Mouse (Mus musculus) T-helper 17 cell (primary cell): ENCODE measurements around the gene Pdhx.

ENCODE experiments used
- in situ Hi-C, 2 experiments: fragments of 300-600 bp; cut with MboI, MseI; formaldehyde crosslinking; loops; 1 replicate in 1 of 2; 2 replicates in 1 of 2; pipeline ENCODE4 v1.15.1; 2025; ENCODE audit warnings: high pct_unique_total_duplicates in 2 of 2

The Pdhx gene

DNA sequence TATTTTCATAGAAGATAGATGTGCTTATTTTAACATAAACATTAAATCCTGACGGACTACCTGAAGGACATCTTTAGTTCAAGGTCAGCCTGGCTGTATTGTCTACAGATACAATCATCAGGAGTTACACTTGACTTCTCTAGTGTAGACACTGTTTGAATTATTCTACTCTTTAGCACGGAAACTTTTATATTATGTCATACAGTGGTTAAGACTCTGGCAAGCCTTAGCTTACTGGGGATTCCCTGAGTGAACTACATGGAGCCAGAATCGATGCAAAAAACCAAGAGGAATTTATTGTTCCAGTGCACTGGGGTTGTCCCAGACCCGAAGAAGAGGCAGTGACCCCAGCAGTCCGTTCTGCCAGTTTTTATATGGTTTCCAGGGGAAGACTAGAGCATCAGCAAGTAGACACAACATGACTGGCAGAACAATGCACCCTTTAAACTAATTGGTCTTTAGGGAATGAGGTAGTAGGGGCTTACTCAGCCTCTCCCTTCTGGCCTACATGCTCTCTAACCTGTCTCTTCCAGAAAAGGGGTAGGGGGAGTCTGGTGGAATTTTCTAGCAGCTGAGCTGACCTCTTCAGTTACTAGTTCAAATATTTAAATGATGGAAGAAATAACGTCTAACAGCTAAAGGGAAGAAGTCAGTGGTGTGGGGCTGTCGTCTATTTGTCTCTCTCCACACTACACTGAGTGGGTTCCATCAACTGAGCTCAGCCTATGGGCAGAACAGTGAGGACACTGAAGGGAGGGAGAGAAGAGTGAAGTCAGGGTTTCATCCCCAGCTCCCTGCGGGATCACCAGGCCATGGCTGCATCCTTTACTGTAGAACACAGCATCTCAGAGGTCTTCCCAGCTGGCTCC lies 6.4 kb downstream of the Pdhx start:
- in situ Hi-C loops = no loop called here

DNA sequence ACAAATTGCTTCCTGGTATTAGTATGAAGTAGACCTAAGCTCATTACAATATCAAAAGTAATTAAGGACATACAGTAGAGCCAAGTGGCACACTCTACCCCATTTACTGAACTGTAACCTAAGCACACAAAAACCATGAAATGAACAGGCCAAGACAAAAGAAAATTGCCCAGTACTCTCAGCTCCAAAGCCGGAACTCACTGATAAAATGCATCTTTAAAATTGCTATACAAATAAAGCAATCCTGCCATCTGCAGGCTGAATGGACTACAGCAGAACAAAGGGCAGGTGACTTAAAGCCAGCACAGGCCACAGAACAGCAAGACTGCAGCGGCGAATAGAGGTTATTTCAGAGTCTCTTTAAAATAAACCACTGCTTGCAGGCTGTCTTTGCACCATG lies 10.4 kb downstream of the Pdhx start:
- in situ Hi-C loops = no loop called here

DNA sequence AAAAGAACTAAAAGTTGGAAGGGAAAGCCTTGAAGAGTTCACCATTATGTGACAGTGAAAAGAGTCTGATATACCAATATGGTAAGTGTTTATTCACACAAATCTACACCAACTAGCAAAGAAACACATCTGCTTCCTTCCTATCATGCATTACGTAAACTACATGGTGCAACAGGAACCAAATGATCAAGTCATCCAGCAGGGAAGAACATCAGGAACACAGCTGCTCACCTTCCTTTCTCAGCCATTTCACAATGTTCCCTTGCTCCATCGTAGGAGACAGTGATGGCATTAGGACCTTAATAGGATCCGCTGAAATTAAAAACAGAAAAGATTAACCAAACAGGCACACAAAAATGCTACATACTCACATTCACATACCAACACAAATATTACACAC lies 15.0 kb downstream of the Pdhx start:
- in situ Hi-C loops = no loop called here

DNA sequence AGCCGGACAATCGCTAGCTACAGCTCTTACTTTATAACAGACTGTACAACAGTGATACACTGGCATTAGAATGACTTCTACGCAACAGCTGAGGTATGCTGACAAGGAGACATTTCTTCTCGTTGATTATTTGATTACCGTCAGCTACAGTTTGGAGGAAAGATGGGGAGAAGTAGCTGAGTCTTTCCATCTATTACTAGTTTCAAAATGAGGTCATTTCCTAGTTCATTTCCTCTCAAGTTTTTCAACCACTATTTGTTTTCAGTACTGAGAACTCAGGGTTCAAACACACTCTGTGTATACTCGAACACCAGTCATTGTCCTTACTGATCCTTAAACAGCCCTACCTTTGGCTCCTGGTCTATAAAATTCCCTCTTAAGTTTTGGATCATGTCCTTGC lies 17.5 kb downstream of the Pdhx start:
- in situ Hi-C loops = no loop called here

DNA sequence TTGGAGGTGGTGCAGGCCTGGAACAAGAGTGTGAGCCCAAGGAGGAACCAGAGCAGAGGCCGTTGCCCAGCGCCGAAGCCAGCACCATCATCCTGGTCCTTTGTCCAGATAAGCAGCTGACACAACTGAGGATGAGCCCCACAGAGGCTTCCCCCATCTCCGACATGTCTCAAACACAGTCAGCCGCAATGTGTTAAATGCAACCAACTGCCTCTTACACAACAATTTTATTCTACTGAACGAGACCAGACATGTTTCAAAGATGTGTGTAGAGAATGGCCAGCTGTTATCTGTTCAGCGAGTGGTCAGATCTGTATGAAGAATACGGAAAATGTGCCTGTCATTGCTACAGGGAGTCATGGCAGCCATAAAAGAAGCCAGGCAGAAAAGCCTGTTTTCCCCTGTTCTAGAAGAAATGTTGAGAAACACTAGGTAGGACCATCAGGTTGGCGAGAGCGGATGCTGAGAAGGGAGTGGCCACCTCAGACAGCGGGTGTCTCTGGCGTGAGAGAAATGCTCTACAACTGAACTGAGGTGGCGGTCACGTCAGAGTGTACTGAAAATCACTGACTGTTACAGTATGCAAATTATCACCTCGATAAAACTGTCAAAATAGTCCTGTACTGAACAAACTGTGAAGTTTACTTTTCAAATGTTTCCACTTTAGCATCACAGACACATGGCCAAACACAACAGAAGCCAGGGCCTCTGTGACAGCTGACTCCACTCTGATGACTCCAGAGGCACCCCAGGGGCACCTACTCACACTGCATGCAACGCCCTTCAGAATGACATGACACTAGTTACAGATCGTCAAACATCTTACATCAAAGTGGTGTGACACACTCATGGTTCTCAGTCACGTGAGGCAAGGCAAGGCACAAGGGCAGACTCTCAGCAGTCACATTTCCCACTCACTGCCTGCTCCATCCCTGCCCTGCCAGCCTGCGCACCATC lies 21.1 kb downstream of the Pdhx start:
- in situ Hi-C loops = no loop called here

DNA sequence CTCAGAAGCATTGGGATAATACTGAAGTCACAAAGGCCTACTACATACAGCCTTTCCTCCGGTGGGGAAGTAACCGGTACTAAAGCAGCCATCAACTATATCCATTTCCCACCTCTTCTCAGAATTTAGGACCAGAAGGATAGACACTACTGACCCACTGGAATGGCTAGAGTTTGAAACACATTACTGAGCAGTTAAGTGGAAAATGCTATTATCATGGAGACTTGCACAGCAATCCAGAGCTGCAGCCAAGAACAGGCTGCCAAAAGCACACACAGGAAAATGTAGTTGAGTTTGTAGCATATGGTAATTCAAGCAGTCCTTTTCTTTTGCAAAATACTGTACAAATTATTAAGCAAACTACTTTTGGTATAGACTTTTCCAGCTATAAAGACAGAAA lies 28.0 kb downstream of the Pdhx start:
- in situ Hi-C loops = no loop called here

DNA sequence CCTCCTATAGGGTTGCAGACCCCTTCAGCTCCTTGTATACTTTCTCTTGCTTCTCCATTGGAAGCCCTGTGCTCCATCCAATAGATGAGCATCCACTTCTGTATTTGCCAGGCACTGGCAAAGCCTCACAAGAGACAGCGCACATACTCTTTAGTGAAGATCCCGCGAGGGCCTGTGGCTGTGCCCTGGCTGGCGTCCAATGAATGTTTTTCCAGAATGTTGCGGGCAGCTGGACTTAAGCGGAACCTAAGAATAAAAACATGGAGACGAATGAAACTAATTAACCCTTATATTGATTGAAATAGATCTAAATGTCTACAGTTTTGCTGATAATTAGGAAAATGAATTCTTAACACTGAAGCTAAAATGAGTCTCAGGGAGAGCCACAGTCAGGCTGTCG lies 32.4 kb downstream of the Pdhx start:
- in situ Hi-C loops = no loop called here

DNA sequence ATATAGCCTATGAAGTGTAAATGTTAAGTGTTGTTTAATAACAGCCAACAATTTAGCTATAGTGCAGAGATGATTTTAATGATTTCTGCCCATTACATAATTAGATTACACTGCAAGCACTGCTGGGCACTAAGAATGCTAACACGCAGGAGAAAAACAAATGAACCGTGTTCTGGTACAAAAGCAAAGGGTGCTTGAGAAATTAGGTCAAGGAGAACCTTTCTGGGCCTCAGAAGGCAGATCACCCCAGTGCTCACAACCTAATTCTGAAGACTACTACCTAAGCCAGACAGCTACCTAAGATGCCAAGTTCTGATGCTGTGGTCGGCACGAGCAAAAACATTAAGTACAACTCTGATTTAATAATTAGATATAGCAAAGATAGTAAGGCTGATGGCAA lies 35.5 kb downstream of the Pdhx start:
- in situ Hi-C loops = loop anchor here in 1 of 2 experiments (10.0 kb wide), 1 partner anchor 883 kb away; no protein-coding TSS in a partner anchor

DNA sequence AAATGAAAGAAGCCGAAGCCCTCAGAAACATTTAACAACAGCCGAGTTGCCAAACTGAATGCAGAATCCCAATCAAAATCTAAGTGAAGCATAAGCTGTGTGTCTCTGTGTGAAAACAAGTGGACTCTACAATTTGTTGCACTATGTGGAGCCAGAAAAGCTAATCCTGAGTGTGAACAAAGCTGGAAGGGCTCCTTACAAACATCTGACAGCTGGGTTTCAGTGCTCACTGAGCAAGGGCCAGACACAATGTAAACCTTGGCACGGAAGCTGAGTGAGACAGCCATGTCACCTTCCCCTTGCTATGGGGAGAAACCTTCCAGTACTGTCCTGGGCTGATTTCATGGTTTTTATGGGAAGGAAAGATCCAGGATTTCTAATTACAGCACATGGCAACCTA lies 50.6 kb downstream of the Pdhx start:
- in situ Hi-C loops = loop anchor here in 1 of 2 experiments (5.0 kb wide), 1 partner anchor 220 kb away; no protein-coding TSS in a partner anchor

DNA sequence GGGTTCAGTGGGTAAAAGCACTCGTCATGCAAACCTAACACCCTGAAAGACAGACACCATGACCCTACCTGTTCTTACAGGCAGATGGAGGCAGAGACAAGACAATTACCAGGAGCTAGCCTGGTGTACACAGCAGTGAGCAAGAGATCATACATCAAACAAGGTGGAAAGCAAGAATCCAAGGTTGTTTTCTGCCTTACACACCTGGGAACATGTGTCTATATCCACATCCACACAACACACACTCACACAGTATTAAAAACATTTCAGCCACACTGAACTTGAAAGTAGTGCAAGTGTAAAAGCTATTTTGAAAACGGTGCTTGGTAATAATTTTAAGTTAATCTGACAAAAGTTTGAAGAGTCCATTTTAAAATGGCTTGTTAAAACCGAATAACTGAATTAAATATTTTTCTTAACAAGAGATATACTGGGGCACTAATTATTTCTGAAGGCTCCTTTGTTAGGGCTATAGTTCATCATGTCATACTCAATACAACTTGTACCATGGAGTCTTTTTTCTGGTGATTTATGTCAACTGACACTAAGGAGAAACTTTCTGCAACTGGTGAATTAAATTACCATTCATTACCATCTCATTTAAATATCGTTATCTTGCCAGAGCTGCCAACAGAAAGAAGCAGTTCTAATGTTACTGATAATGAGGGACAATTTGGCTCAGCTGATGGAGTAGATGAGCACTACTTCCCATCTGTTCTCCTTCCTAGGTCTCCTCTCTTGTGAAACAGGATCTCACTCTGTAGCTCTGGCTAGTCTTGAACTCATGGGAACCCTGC lies 52.9 kb downstream of the Pdhx start:
- in situ Hi-C loops = loop anchor here in 1 of 2 experiments (5.0 kb wide), 1 partner anchor 218 kb away; no protein-coding TSS in a partner anchor

DNA sequence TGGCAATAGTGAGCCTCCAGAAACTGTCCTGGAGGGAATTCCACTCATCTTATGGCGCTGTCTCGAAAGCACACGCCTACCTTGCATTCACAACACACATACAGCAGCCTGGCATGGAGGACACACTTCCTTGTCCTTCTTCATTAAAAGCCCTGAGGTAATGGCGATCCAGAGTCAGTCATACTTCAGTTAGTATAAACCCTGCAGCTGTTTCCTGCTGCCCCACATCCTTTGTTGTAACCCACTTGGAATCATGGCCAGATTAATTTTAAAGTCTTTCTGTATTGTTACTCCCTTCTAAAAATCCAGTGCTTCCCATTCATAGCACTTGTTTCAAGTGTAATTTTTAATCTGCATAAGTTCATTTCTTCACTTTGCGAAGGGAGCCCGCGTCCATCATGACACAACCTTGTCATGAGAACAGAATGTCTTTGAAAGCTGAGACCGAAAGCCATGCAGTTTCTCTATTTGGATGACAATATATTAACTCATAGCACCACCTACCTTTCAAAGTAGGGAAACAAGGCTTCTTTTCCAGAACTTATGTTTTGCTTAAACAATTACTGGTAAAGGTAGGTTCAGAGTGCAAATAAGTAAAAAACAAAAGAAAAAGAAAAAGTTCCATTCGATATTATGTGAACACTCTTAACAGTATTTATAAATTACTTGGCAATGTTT lies 54.4 kb downstream of the Pdhx start:
- in situ Hi-C loops = loop anchor here (5.0 kb wide), 3 partner anchors 217 to 337 kb away; no protein-coding TSS in a partner anchor

DNA sequence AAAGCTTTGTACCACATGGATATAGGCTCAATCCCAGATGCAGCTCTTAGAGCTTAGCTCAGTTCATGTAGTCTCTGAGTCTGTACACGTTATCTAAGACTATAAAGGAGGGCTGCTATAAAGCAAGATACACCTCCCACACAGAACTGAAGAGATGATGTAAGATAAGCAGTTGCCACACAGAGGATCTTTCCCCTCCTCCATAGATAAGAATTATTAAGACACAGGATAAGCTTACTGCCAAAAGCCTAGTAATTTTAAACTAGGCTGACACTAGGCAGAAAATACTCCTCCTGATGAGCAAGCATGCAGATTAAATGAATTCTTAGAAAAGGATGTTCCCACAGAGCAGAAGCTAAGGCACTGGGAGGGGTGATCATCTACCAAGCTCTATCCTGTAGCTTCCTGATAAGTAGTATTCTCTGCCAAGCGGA lies 55.9 kb downstream of the Pdhx start:
- in situ Hi-C loops = loop anchor here (5.0 kb wide), 3 partner anchors 215 to 335 kb away; no protein-coding TSS in a partner anchor

DNA sequence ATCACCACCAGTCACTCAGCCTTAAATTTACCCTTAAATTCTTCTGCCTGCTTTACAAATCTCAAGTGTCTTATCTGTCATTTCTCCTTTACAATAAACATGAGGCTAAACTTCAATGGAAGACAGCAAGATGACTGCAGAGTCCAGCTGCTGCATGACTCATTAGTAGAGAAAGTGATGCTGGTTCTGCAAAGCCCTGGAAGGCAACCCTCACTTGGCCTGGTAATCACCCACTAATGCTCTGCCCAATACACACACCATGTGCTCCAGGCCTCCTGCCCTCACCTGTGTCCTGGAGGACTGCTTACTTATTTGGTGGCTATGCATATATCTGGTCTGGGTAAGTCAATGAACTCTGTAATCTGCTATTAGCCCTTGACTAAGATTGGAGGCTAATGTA lies 57.2 kb downstream of the Pdhx start:
- in situ Hi-C loops = loop anchor here (5.0 kb wide), 3 partner anchors 214 to 334 kb away; no protein-coding TSS in a partner anchor

DNA sequence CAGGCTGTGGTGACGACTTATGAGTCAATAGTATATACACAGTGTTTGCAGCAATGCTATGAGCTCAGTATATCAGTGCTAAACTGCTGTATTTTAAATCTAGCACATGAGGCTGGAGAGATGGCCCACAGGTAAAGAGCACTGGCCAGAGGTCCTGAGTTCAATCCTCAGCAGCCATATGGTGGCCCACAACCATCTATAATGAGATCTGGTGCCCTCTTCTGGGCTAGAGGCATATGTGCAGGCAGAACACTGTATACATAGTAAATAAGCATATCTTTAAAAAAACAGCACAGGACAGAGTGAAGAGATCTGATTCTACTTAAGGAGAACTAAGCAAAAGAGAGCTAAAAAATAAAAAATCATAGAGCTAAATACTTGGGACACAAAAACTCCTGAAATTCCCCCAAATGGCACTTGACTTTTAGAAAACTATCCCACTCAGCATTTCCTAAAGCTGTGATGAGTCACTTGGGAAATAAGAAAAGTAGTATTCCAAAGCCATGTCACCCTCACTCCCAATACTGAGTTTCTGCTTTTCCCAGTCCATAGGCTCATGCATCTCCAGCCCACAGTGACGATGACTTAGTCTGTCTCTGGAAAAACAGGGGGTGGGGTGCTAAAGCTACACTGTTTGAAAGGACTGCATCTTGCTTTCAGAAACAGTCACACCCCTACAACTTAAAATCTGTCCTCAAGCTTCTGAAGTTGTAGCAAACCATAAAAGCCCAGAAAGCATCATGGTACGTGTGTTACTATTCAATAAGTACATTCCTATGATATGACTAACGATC lies 60.3 kb downstream of the Pdhx start:
- in situ Hi-C loops = no loop called here

DNA sequence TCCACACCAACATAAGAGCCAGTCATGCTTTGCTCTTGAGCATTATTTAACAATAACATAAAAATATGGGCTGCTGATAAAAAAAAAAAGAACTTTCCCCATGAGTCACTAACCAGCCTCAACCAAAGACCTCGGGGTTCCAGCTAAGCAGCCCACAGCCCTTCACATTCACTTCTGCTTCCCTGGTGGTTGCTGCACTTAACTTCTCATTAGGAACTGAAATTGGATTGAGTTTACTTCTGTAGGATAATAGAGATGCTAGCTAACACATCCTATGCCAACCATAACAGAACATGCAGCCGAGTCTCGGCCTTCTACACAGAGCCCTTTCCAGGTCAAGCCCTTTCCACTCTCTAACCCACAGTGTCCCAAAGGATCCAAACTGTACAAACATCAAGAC lies 65.1 kb downstream of the Pdhx start:
- in situ Hi-C loops = loop anchor here in 1 of 2 experiments (10.0 kb wide), 2 partner anchors 113 to 647 kb away; no protein-coding TSS in a partner anchor

DNA sequence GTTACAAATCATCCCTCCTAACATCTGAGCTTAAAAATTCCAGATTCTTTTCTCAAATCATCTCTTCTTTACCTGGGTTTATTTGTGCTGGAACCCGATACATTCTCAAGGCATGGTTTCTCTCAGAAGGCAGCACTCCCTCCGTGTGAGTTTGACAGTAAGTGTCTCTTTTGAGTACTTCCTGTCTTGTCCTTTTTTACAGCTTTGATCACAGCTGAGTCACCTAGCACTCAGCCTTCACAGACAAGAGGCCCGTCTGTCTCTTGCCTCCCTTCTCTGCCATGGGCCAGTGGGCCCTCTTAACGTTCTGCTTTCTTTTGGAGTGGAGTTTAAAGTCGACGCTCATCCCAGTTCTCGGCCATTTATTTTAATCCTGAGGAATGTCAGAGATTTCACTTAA lies 68.7 kb downstream of the Pdhx start:
- in situ Hi-C loops = loop anchor here (5.0 to 10.0 kb wide), 3 partner anchors 107 to 650 kb away; no protein-coding TSS in a partner anchor

DNA sequence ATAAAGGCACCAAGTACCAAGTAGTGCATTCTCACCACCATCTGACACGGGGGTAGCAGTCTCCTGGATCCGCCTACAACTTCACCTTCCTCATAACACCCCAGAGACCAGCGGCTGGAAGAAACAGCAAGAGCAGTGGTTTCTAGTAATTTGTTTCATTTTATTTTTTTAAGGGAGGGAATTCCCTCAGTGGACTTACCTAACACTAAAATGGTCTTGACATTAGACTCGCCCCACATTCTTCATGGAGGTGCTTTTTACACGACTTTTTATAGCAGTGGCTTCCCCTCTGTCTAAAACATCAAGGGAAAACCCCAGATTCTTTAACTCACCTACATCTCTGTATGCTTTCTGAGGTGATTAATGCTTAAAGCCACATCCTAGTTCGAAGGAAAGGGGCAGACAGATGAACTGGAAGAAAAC lies 74.1 kb downstream of the Pdhx start:
- in situ Hi-C loops = loop anchor here in 1 of 2 experiments (5.0 to 25.0 kb wide), 2 partner anchors 52 to 1863 kb away; partner anchors contain the start of gene Ccdc73

DNA sequence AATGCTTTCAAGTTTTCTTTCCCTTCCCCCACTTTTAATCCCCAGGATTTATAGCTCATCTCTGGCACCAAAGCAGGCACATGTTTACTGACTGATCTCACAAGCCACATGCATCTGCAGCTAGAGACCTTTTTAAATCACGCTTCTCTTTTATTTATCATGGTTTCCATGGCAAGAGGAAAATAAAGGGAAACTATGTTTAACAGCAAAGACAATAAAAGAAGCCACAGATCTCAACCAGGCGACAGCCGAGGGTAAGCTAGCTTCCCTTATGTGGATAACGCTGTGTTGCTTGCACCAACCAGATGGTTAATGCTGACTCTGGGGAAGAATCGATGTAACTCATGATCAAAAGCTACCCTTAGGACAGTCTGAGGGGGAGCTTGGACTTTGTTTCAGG lies 75.0 kb downstream of the Pdhx start:
- in situ Hi-C loops = loop anchor here in 1 of 2 experiments (5.0 to 25.0 kb wide), 2 partner anchors 51 to 1864 kb away; partner anchors contain the start of gene Ccdc73

DNA sequence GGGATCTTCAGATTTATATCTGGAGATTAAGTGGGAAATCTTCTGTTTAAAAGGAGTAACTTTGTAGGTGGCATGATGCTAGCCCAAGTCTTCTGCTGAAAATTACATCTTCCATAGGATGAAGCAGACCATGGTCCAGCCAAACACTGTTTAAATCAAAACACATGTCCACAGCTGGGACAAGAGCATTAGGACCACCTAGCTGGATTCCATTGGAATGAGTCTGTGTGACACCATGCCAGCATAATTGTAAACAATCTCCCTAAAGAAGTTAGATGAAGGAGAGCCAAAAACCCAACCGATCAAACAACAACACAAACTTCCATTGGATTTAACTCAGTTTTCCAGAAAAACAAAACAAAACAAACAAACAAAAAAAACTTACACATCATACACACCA lies 75.4 kb downstream of the Pdhx start:
- in situ Hi-C loops = loop anchor here in 1 of 2 experiments (5.0 to 25.0 kb wide), 2 partner anchors 51 to 1864 kb away; partner anchors contain the start of gene Ccdc73
